Mouse (Mus musculus) testis, adult 2 months (tissue): ENCODE results near the gene Keap1. TPM values are rescaled to one million over a fixed set of nuclear protein-coding genes. Genes with fewer than 3 reads are reported as not detected.
"Not testable (repeated sequence)": the region's sequence is repeated elsewhere in the genome, so short reads cannot be mapped to it uniquely, and the experiment has no call there.

Source experiments
- H3K27ac ChIP-seq: fragments of 200-500 bp; 2 replicates; pipeline ENCODE4 v1.5.1; 2012; ENCODE audit warnings: low read depth, low read length; ENCODE audit not compliant: control insufficient read depth, insufficient read depth
- H3K27me3 ChIP-seq: fragments of 200-500 bp; 2 replicates; pipeline ENCODE4 v1.6.1; 2012; ENCODE audit warnings: mild to moderate bottlenecking, low read length, moderate library complexity; ENCODE audit not compliant: control insufficient read depth, insufficient read depth
- H3K36me3 ChIP-seq: fragments of 200-500 bp; 2 replicates; pipeline ENCODE4 v1.6.1; 2012; ENCODE audit warnings: mild to moderate bottlenecking, low read length; ENCODE audit not compliant: control insufficient read depth, insufficient read depth
- H3K4me1 ChIP-seq: fragments of 200-500 bp; 2 replicates; pipeline ENCODE4 v1.6.1; 2012; ENCODE audit warnings: low read length; ENCODE audit not compliant: control insufficient read depth, insufficient read depth
- H3K4me3 ChIP-seq: fragments of 200-500 bp; 2 replicates; pipeline ENCODE4 v1.5.1; 2012; ENCODE audit warnings: low read depth, mild to moderate bottlenecking, low read length, moderate library complexity, mixed read lengths; ENCODE audit not compliant: control insufficient read depth
- CTCF ChIP-seq: fragments of 200-500 bp; IDR thresholded peaks from 2 replicates; pipeline ENCODE4 v1.5.1; 2012; ENCODE audit warnings: low read depth, mild to moderate bottlenecking, inconsistent platforms, low read length, moderate library complexity; ENCODE audit not compliant: control insufficient read depth, insufficient read depth, insufficient replicate concordance
- POLR2A ChIP-seq: fragments of 200-500 bp; IDR thresholded peaks from 2 replicates; pipeline ENCODE4 v1.6.1; 2012; ENCODE audit warnings: low read depth, mild to moderate bottlenecking, inconsistent platforms, low read length, moderate library complexity; ENCODE audit not compliant: control insufficient read depth
- polyA plus RNA-seq: library from polyadenylated mRNA; depleted of rRNA; stranded (reverse); fragments of >200 nt; gene quantifications from 2 replicates; pipeline ENCODE4 v1.2.3, GENCODE M21; 2012

Gene Keap1
- polyA plus RNA-seq, 1 experiment: 46.9 TPM

GRCm38 (mm10) chr9:21268305-21268704 is 29.1 kb upstream of the Keap1 start:
- TF ChIP-seq CTCF (no peak), POLR2A (no peak)
- Histone ChIP-seq H3K4me3 (no peak overlapping the region), H3K36me3 (no peaks in the 10 kb centered on the region; the same call in 1 of the 2 replicates), H3K27me3 (no peaks in the 10 kb centered on the region), H3K27ac (no peak overlapping the region), H3K4me1 (peaks cover 12% of the 10 kb centered on the region)

DNA sequence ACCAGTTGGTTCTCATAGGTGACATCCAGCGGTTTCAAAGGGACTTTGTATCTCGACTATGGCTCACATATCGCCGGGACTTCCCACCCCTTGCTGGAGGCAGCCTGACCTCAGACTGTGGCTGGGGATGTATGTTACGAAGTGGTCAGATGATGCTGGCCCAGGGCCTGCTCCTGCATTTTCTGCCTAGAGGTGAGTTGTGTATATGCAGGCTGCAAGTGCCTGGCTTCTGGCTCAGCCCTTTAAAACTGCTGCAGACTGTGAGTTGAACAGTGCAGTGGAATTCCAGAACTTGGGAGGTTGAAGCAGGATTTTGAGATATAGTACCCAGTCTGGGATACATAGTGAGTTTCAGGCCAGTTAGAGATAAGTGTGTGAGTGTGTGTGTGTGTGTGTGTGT is 27.7 kb upstream of the Keap1 start:
- H3K27me3 ChIP-seq: no peaks in the 10 kb centered on the region
- H3K4me3 ChIP-seq: no peak overlapping the region
- no peak overlapping the region for H3K27ac ChIP-seq
- no peak for TF ChIP-seq POLR2A
- TF ChIP-seq CTCF: no peak
- H3K4me1 ChIP-seq: peaks cover 12% of the 10 kb centered on the region
- no peaks in the 10 kb centered on the region; the same call in 1 of the 2 replicates for H3K36me3 ChIP-seq

DNA sequence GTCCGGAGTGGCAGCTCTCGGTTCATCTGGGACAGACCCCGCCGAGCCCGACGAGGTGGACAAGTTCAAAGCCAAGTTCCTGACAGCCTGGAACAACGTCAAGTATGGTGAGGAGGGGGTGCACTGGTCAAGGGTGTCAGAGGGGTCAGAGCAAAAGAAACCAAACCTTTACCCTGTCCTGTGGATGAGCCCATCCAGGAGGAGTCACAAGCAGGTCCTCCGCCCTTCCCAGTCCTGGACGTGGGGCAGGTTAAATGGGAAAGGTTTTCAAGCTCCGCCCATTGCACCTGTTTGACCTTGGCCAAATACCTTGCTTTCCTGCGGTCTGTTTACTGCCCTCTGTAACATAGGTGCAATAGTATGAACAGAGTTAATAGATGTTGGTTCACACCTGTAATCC is 26.4 kb upstream of the Keap1 start:
- H3K27me3 ChIP-seq: no peaks in the 10 kb centered on the region
- no peaks in the 10 kb centered on the region; the same call in 1 of the 2 replicates for H3K36me3 ChIP-seq
- TF ChIP-seq CTCF (no peak), POLR2A (no peak)
- peak overlapping the region; percentile 47; the same call in 1 of the 2 replicates for H3K27ac ChIP-seq
- peak overlapping the region; percentile 94 for H3K4me3 ChIP-seq
- peaks cover 12% of the 10 kb centered on the region for H3K4me1 ChIP-seq

DNA sequence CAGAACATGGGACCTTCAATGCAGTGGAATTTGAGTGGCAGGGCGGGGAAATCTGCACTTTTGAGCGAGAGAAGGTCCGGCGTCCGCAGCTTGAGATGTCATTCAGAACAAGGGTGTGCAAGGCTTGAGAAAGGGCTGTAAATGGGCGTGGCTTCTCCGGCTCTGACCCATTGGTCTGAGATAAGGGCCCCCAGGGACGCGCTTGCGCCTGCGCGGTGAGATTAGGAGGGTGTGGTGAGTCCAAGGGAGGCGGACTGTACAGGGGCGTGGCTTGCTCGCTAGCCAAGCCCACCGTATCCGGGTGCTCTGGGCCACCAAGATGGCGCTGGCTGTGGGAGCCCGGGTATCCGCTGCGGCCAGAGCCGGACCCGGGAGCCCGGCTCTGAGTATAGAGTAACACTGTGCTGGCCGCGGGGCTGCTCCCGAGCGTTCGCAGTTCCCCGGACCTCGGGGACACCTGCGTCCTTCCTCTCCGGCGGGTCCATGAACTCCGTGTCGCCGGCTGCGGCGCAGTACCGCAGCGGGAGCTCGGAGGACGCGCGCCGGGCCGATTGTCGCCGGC is 25.9 kb upstream of the Keap1 start, which contains the start of gene Atg4d:
Gene Atg4d (plus strand): TSS at position 294 of the 562 bp plus-strand sequence.
- peak; percentile 86 for TF ChIP-seq POLR2A
- TF ChIP-seq CTCF: no peak
- peaks cover 12% of the 10 kb centered on the region for H3K4me1 ChIP-seq

DNA sequence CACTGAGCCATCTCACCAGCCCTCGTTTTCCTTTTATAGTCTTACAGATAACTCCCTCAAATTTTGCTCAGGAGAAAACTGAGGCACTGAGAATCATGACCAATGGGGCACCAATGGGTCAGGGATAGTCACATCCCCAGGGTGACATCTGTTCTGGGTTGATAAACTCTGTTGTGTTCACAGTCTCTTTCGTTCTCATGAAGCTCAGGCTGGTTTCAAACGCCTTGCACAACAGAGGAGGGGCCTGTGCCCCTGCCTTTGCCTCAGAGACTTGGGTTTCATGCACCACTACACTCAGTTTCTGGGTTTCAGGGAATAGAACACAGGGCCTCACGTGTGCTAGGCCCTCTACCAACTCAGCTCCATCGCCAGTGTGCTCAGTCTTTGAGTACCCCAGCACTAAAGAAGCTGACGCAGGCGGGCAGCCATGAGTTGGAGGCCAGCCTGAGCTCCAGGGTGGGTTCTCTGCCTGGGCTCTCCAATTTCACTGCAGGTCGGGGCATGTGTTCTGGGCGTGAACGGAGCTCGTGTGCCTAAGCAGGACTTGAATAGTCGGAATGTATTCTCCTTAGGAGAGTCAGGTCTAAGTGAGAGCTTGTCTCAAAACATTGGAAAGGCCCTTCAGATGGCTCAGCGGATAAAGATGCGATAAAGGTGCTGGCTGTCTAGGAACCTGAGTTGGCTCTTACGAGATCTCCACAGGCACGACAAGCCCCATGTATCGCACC is 25.3 kb upstream of the Keap1 start:
- Histone ChIP-seq H3K4me1 (peaks cover 12% of the 10 kb centered on the region), H3K36me3 (no peaks in the 10 kb centered on the region; the same call in 1 of the 2 replicates), H3K27me3 (no peaks in the 10 kb centered on the region), H3K4me3 (peak overlapping the region; percentile 94), H3K27ac (peak overlapping the region; percentile 35; the same call in 1 of the 2 replicates)
- TF ChIP-seq POLR2A (no peak), CTCF (no peak)

More for the DNA sequence above, 25.9 kb upstream of the Keap1 start, which contains the start of gene Atg4d:
- H3K4me3 ChIP-seq: peak within 1 kb of the TSS; percentile 94
- peak within 1 kb of the TSS; percentile 47 for H3K27ac ChIP-seq
- H3K27me3 ChIP-seq: no peaks in the 10 kb centered on the region
- H3K36me3 ChIP-seq: no peaks in the 10 kb centered on the region; the same call in 1 of the 2 replicates

GRCm38 (mm10) chr9:21261831-21262230 is 22.7 kb upstream of the Keap1 start:
- no peak overlapping the region for H3K27ac ChIP-seq
- no peak overlapping the region for H3K4me3 ChIP-seq
- TF ChIP-seq CTCF (no peak), POLR2A (no peak)
- no peaks in the 10 kb centered on the region for H3K27me3 ChIP-seq
- H3K36me3 ChIP-seq: no peaks in the 10 kb centered on the region
- peaks cover 12% of the 10 kb centered on the region for H3K4me1 ChIP-seq

GRCm38 (mm10) chr9:21260491-21261040 is 21.4 kb upstream of the Keap1 start:
- Histone ChIP-seq H3K4me3 (no peak overlapping the region), H3K27me3 (no peaks in the 10 kb centered on the region), H3K27ac (no peak overlapping the region), H3K4me1 (peaks cover 9% of the 10 kb centered on the region), H3K36me3 (no peaks in the 10 kb centered on the region)
- no peak for TF ChIP-seq POLR2A
- TF ChIP-seq CTCF: no peak

DNA sequence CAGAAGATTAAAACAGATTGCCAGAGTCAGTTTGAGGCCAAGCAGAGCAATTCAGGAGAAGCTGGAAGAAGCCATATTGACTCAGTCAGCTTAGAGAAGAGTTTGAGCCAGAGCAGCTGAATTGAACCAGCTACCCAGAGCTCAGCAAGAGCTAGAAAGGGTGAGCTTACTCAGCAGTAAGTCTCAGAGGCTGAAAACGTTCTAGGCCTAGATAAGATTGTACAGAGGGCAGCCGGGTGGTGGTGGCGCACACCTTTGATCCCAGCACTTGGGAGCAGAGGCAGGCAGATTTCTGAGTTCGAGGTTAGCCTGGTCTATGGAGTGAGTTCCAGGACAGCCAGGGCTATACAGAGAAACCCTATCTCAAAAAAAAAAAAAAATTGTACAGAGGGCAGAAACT is 17.2 kb upstream of the Keap1 start:
- not testable (repeated sequence) for H3K4me1 ChIP-seq, H3K36me3 ChIP-seq, H3K4me3 ChIP-seq, H3K27ac ChIP-seq, H3K27me3 ChIP-seq
